Mouse (Mus musculus) C2C12 (cell line): ENCODE data around the gene Gm11032. TPM values are rescaled to one million over a fixed set of nuclear protein-coding genes. Genes with fewer than 3 reads are reported as not detected.

Experiments used
- H3K27me3 ChIP-seq: one replicate; pipeline ENCODE4 v1.6.1; 2011; ENCODE audit not compliant: control insufficient read depth, insufficient read depth, insufficient read length
- H3K36me3 ChIP-seq: one replicate; pipeline ENCODE4 v1.6.1; 2011; ENCODE audit not compliant: control insufficient read depth, insufficient read depth
- H3K4me3 ChIP-seq: one replicate; pipeline ENCODE4 v1.5.1; 2011; ENCODE audit warnings: mild to moderate bottlenecking, control low read depth; ENCODE audit not compliant: poor library complexity, insufficient read depth, severe bottlenecking
- H3K79me2 ChIP-seq: one replicate; pipeline ENCODE4 v1.6.1; 2011; ENCODE audit not compliant: control insufficient read depth, insufficient read depth
- H3K79me3 ChIP-seq: one replicate; pipeline ENCODE4 v1.6.1; 2011; ENCODE audit warnings: low read depth, control low read depth
- H3ac ChIP-seq: one replicate; pipeline ENCODE3; 2011; ENCODE audit warnings: low read depth; ENCODE audit not compliant: control insufficient read depth, insufficient read length
- CEBPB ChIP-seq: IDR thresholded peaks from one replicate; pipeline ENCODE4 v1.6.1; 2011; ENCODE audit warnings: low read depth, mild to moderate bottlenecking, control low read depth, moderate library complexity
- CTCF ChIP-seq: IDR thresholded peaks from one replicate; pipeline ENCODE4 v1.5.1; 2011; ENCODE audit not compliant: control insufficient read depth, insufficient read depth, insufficient read length
- FOSL1 ChIP-seq: IDR thresholded peaks from one replicate; pipeline ENCODE4 v1.8.0; 2011; ENCODE audit warnings: mild to moderate bottlenecking, low read length; ENCODE audit not compliant: poor library complexity, insufficient read depth, severe bottlenecking
- MAX ChIP-seq: IDR thresholded peaks from one replicate; pipeline ENCODE4 v1.6.1; 2011; ENCODE audit warnings: mild to moderate bottlenecking, control low read depth
- MYOD1 ChIP-seq: IDR thresholded peaks from one replicate; pipeline ENCODE4 v1.6.1; 2011; ENCODE audit warnings: low read depth; ENCODE audit not compliant: control insufficient read depth, insufficient read length
- MYOG ChIP-seq: IDR thresholded peaks from one replicate; pipeline ENCODE4 v1.6.1; 2011; ENCODE audit not compliant: control insufficient read depth, insufficient read length; ENCODE audit errors: extremely low read depth
- USF1 ChIP-seq: IDR thresholded peaks from one replicate; pipeline ENCODE4 v1.6.1; 2011; ENCODE audit warnings: low read depth, mild to moderate bottlenecking, control low read depth, moderate library complexity
- polyA plus RNA-seq: library from polyadenylated mRNA; unstranded; fragments of >200 nt; fragmentation: generic; extraction: Trizol; gene quantifications from one replicate; pipeline ENCODE4 v1.2.1, GENCODE M21; 2012; ENCODE audit warnings: missing spikeins

Gene Gm11032
- polyA plus RNA-seq, 1 experiment = not detected

- Histone ChIP-seq H3ac (no peak overlapping the region), H3K36me3 (no peaks in the 10 kb centered on the region), H3K27me3 (no peaks in the 10 kb centered on the region), H3K79me3 (no peaks in the 10 kb centered on the region), H3K4me3 (no peak overlapping the region), H3K79me2 (no peaks in the 10 kb centered on the region)
- TF ChIP-seq USF1 (no peak), MYOD1 (no peak), MAX (no peak), CEBPB (no peak), CTCF (no peak), MYOG (no peak)
Measured at GRCm38 (mm10) chr11:4601890-4602289, 18.0 kb upstream of the Gm11032 start.

GRCm38 (mm10) chr11:4602691-4603441, 17.0 kb upstream of the Gm11032 start:
- Histone ChIP-seq H3K79me2 (no peaks in the 10 kb centered on the region), H3K27me3 (no peaks in the 10 kb centered on the region), H3K79me3 (no peaks in the 10 kb centered on the region), H3ac (no peak overlapping the region), H3K4me3 (no peak overlapping the region), H3K36me3 (no peaks in the 10 kb centered on the region)
- TF ChIP-seq MAX (no peak), USF1 (no peak), CTCF (no peak), MYOD1 (no peak), FOSL1 (no peak), CEBPB (no peak), MYOG (no peak)

GRCm38 (mm10) chr11:4604441-4604840, 15.4 kb upstream of the Gm11032 start:
- H3K79me3 ChIP-seq = no peaks in the 10 kb centered on the region
- no peak overlapping the region for H3K4me3 ChIP-seq
- H3K36me3 ChIP-seq = no peaks in the 10 kb centered on the region
- no peaks in the 10 kb centered on the region for H3K79me2 ChIP-seq
- TF ChIP-seq CEBPB (no peak), MYOG (no peak), USF1 (no peak), MYOD1 (no peak), FOSL1 (no peak), CTCF (no peak), MAX (no peak)
- no peaks in the 10 kb centered on the region for H3K27me3 ChIP-seq
- no peak overlapping the region for H3ac ChIP-seq

GRCm38 (mm10) chr11:4605414-4605813, 14.5 kb upstream of the Gm11032 start:
- H3ac ChIP-seq = no peak overlapping the region
- no peak overlapping the region for H3K4me3 ChIP-seq
- TF ChIP-seq CTCF = no peak
- TF ChIP-seq CEBPB = no peak
- no peak for TF ChIP-seq MAX
- no peak for TF ChIP-seq USF1
- TF ChIP-seq MYOG = no peak
- no peak for TF ChIP-seq FOSL1
- no peak for TF ChIP-seq MYOD1
- no peaks in the 10 kb centered on the region for H3K79me2 ChIP-seq
- no peaks in the 10 kb centered on the region for H3K27me3 ChIP-seq
- H3K36me3 ChIP-seq = no peaks in the 10 kb centered on the region
- no peaks in the 10 kb centered on the region for H3K79me3 ChIP-seq

DNA sequence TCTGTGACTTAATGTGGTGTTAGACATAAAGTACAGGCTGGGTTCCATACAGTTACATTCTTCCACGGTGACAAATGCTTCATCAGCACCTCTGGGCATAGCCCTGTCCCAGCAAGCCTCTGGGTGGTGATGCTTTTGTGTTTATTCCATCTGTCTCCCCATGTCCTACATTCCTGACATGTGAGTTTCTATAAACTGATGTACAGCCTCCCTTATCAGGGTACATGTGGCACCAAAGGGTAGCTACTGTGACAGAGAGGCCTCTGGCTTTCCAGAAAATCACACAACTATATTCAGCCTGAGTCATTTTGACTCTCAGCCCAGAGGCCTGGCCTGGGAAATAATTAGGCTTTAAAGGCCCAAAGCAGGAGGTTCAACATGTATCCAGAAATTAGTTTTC, 13.3 kb upstream of the Gm11032 start:
- no peaks in the 10 kb centered on the region for H3K79me2 ChIP-seq
- H3K36me3 ChIP-seq = no peaks in the 10 kb centered on the region
- peak; percentile 41 for TF ChIP-seq MAX
- no peak for TF ChIP-seq USF1
- TF ChIP-seq MYOD1 = peak; percentile 83
- peak; percentile 7 for TF ChIP-seq FOSL1
- TF ChIP-seq MYOG = no peak
- no peaks in the 10 kb centered on the region for H3K79me3 ChIP-seq
- no peak overlapping the region for H3K4me3 ChIP-seq
- H3K27me3 ChIP-seq = no peaks in the 10 kb centered on the region
- no peak overlapping the region for H3ac ChIP-seq

- H3K27me3 ChIP-seq = no peaks in the 10 kb centered on the region
- TF ChIP-seq USF1 (no peak), MAX (no peak), MYOG (no peak), MYOD1 (no peak), CEBPB (no peak), CTCF (no peak), FOSL1 (no peak)
- H3K79me2 ChIP-seq = no peaks in the 10 kb centered on the region
- no peak overlapping the region for H3ac ChIP-seq
- H3K4me3 ChIP-seq = no peak overlapping the region
- H3K79me3 ChIP-seq = no peaks in the 10 kb centered on the region
- H3K36me3 ChIP-seq = no peaks in the 10 kb centered on the region
Measured at GRCm38 (mm10) chr11:4611904-4612303, 8.0 kb upstream of the Gm11032 start.
